Mouse (Mus musculus): ENCODE measurements around the gene Nlrp6.
A peak's percentile ranks its signal among the peaks of the same experiment; 100 is the strongest.
"Not testable (repeated sequence)": the region's sequence is repeated elsewhere in the genome, so short reads cannot be mapped to it uniquely, and the experiment has no call there.

The Nlrp6 gene

DNA sequence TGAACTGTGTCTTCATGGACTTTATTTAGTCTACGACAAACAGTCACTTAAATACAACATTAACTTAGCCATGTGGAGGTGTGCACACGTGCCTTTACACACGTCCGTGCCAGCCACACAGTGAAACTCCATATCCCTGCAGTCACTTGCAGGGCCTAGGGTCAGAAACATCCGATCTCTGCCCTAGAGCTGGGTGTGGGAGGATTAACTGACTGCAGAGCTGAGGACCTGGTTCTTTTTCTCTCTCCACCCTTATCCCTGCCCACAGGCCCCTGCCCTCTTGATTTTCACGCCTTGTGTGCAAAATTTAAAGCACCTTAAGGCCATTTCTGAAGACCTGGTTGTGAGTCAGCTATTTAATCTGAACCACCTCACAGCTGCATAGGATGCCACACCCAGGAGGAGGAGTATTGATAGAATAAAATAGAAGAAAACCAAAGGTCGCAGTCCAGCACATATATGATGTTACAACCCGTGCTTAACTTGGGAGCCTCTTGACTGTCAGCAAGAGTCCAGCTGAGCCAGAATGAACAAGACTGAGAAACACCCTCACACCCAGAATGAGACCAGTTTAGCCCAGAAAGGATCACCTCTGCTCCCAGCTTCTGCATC lies at the start of gene Nlrp6:
Gene Nlrp6, plus strand, starts transcription at position 485 of the 612 bp plus-strand sequence.
- no peak for DNase-seq (ENCODE audit: extremely low read depth, low read depth)

DNA sequence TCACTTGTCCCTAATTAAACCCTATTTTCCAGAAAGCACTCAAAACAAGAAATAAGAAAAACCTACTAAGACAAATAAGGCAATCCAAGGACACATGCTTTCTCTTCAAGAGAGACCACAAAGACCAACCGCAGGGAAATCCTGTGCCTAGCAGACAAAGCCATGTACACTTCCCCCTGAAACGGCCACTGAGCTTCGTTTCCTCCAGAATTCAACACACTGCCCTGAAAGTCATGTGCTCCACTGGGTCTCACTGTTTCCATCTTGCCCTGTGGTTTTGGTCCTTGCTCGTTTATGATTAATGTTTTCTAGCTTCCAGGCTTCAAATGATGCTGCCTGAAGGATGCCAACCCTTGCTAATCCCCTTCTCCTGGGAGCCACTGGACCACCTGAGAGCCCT lies 46.5 kb upstream of the Nlrp6 start:
- no peak for DNase-seq (ENCODE audit: extremely low read depth, low read depth)

DNA sequence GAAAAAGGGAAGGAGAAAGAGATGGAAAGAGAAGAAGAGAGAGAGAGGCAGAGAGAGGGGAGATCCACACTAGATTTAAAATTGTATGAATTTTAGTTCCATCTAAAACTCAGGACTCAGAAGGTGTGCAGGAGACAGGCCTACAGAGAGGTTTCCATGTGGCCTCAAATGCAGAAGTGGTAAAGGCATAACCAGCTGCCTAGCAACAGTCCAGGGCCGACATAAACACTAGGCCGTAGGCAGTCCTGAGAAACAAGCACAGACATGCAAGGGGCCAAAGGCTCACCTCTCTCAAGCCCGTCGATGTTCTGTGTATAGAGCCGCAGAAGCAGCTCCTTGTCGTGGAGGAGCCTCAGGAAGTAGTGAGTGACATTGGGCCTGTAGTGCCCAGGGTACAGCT lies 43.3 kb upstream of the Nlrp6 start:
- no peak for DNase-seq (ENCODE audit: extremely low read depth, low read depth)

DNA sequence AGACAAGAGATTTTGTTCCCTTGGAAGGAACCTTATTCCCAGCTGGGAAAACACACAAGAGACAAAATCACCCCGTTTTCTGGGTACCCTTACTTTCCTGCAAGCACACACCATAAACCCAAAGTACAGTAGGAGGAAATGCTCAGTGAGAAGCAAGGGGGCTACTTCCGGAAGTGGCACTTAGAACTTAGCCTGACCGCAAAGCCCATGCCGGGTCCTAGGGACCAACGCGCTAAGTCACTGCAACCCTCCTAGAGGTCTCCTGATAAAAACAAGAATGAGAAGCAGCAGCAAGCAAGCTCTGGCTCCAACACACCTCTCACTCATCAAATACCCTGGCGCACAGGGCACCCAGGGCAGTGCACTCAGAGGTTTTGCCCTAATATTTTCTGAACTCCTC lies 41.3 kb upstream of the Nlrp6 start:
- DNase-seq (ENCODE audit: extremely low read depth, low read depth) = no peak

DNA sequence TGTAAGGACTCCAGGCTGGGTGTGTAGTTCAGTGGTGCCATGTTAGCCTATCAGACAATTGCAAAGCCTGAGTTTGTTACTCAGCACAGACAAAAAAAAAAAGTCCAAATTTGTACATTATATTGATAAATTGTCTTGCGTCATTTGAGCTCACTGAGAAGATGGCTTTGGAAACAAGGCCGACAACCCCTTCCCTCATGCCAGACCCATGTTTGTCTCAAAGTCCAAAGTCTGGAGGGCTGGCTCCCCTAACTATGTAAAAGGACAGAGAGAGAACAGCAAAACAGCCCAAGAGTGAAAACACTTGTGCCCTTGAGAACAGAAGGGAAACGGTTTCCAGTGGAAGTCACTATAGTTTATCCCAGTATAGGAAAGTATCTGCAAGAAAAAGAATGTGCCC lies 40.3 kb upstream of the Nlrp6 start:
- DNase-seq (ENCODE audit: extremely low read depth, low read depth) = no peak

DNA sequence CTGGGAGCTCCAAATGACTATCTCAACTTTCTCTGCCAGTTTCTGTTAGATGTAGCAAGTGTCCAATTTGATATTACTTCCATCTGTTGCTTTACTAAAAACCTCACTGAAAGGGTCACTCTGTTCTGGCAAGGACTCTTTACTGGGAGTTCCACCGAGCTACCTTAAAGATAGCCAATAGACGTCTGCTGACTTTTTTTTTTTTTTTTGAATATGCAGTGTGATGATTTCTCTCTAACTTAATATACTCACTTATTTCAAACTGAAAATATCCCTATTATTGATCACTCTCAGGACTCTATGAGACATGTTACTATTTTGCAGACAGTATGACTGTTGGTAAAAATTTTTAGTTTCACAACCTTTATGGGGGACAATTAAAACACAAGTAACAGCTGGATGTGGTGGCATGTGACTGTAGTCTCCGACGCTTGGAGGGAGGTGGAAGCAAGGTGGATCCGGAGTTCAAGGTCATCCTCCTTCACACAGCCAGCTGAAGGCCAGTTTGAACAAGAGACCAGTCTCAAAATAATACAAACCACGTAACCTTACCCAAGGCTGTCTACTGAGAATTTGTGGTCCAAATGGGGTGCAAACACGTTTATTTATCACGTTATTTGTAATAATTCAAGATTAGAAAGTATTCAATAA lies 39.7 kb upstream of the Nlrp6 start:
- DNase-seq (ENCODE audit: extremely low read depth, low read depth) = no peak

DNA sequence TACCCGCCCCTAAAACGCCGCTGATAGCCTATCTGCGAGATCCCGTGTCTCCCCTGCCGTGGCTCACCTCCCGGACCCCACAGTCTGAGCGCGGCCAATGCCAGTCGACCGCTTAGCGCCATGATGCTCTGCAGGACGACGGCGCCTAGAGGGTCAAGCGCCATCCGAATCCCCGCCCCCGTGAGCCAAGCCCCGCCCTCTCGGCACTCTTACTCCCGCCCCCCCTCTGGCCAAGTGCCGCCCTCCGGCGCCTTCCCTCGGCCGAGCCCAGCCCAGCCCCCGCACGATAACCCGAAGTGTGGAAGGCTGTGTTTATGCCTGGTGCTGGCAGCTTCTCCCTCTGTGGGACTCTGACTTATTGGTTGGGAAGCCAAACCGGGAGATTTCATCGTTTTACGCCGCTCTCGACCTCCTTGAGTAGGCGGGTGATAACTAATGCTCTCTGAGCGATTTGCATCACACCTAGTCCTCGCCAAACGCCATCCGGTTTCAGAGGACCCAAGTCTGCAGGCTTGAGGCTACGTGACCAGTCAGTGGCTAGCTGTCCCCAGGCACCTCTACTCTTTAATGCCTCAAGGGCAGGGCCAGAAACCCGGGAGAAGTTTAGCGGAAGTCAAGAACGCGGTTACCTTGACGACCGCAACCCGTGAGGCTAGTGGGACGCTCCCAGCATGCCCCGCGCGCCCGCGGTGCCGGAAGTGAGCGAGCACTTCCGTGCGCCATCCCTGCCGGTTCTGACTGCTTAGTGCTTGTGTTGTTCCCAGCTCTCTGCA lies 38.8 kb upstream of the Nlrp6 start, which contains the start of the genes Psmd13 and Sirt3:
Gene Psmd13, plus strand, starts transcription at position 273 of the 773 bp plus-strand sequence.
Gene Sirt3, minus strand, starts transcription at position 614 of the 773 bp plus-strand sequence.
- peak; percentile 89 for DNase-seq (ENCODE audit: extremely low read depth, low read depth)

DNA sequence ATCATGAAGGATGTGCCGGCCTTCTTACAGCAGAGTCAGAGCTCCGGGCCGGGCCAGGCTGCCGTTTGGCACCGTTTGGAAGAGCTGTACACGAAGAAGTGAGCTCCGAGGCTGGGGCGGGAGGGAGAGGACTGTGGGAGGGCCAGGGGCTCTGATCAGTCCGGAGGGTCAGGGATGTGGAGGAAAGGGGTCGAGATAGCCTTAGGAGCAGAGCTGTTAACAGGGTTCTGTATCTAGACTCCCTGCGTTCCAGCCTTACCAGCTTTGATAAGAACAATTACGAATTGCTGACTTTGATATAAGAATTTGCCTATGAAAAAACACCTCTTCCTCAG lies 38.3 kb upstream of the Nlrp6 start:
- no peak for DNase-seq (ENCODE audit: extremely low read depth, low read depth)

DNA sequence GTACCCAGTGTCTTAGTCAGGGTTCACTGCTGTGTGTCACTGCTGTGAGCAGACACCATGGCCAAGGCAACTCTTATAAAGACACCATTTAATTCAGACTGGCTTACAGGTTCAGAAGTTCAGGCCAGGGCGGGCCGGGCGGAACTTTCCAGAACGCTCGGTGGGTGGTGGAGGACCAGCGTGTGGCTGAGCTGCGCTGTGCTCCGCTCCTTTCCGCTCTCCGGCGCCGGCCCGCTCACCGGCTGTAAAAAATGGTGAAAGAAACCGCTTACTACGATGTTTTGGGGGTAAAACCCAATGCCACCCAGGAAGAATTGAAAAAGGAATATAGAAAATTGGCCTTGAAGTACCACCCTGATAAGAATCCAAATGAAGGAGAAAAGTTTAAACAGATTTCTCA lies 30.1 kb upstream of the Nlrp6 start:
- not testable (repeated sequence) for DNase-seq (ENCODE audit: extremely low read depth, low read depth)

DNA sequence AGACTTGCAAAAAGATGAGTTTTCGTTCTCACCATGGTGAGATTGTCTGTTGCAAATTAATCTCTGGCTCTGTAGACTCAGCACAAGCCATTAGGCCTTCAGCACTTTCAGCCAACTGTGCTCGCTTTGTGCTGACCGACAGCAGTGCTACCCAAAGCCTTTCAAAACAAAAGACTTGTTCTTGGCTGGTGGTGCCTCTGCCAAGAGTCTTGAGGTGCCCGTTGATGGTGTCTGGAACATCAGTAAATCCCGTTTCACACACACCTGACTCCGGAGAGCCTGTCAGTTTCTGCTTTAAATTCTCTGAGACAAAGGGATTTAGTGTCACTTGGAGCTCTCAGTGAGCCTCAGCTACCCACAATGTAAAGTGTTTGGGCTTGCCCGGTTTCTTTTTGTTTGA lies 26.7 kb upstream of the Nlrp6 start:
- DNase-seq (ENCODE audit: extremely low read depth, low read depth) = no peak

DNA sequence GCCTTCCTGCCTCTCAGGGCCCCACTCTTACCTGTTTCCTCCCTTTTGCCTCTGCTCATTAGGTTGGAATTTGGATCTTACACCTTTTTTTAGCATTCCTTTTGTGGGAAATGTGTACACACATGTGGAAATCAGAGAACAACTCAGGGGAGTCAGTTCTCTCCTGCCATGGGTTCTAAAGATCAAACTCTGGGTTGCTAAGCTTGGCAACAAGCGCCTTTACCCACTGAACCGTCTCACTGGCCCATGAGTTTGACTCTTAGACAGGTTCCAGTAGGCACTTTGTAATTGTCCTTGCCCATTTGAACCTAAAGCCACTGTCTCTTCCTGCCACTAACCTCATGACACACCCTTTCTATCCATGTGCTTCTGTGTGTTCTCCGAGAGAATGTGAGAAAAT lies 26.1 kb upstream of the Nlrp6 start:
- DNase-seq (ENCODE audit: extremely low read depth, low read depth) = no peak

DNA sequence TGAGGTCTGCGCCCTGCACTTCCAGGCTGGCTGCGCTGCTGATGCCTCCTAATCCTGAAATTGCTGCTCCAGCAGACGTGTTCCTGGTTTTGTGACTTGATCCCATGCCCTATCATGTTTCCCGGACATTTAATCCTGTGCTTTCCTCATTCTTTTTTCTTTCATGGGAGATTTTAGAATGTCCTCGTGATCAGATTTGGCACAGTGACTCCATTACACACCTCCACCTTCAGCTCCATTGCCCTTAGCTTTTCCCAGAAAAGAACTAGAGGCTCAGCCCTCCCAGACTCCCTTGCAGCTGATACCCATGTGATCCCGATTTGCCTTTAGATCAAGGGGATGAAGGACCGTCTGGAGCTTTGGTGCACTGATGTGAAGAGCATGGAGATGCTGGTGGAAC lies 22.8 kb upstream of the Nlrp6 start:
- DNase-seq (ENCODE audit: extremely low read depth, low read depth) = no peak

DNA sequence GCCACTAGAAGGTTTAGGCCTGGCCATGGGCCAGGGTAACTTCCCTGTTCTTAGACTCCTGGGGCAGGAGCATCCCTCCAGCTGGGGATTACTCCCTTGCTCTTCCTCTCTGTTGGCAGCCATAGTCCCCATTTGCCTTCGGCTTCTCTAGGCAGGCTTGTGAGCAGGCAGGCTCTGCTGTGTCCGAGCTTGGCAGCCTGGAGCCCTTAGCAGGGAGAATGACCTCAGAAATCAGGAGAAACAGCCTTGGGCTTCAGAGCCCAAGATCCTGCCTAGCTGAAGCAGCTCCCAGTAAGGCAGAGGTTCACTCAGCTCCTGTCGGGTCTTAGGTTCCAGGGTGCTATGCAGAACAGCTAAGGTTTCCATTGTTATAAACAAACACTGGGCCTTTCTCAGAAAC lies 21.6 kb upstream of the Nlrp6 start:
- no peak for DNase-seq (ENCODE audit: extremely low read depth, low read depth)

DNA sequence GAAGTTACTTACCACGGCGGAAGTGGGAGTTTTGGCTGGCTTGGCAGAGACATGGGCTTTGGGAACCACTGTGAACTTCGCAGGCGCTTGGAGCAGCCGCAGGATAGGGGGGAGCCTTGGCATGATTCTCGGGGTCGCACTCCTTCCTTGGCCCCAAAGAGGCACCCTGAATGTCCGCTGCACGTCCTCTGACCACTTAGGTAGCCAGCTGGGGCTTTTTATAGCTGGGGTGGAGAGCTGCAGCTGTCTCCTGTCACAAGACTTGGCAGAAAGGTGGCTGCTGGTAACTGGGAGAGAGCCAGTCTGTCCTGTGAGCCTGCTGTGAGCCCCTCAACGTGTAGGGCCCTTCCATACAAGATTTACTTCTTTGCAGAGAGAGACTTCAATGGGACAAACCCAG lies 20.5 kb upstream of the Nlrp6 start, which contains the start of gene Cox8b:
Gene Cox8b, minus strand, starts transcription at position 227 of the 400 bp plus-strand sequence.
- DNase-seq (ENCODE audit: extremely low read depth, low read depth) = no peak

DNA sequence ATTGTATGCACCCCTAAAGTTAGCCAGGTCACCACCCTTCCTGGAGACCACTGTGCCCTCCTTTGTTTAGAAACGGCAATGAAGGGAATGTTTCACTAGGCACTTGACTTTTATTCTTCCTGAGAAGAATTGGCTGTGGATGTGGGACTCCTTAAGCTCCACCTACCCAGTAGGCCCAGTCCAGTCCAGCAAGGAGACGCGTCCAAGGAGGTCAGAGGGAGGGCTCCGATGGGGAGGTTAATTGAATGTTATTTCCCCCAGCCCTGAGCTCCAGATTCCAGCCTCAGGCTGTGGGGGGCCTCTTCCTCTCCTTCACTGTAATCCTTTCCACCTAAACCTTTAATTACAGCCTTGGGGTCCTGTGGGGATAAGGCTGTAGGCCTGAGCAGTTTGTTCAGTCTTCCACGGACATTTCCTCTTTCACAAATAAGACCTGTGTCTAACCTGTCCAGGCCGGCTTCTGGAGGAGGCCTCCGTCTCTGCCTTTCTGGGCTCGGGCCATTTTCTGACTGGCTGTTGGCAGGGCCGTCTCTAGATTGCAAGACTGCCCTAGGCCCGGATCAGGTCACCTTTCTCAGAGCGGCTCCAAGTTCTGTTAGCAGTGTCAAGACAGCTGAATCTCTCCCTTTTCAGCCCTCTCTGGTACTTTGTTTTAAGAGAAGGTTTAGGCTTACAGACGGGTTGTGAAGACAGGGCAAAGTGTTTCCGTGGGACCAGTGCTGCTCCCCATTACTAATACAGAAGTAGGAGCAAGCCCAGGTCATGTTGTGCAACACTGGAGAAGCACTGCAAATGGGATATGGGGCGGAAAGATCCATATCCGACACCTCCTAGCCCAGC lies 18.4 kb upstream of the Nlrp6 start:
- no peak for DNase-seq (ENCODE audit: extremely low read depth, low read depth)

DNA sequence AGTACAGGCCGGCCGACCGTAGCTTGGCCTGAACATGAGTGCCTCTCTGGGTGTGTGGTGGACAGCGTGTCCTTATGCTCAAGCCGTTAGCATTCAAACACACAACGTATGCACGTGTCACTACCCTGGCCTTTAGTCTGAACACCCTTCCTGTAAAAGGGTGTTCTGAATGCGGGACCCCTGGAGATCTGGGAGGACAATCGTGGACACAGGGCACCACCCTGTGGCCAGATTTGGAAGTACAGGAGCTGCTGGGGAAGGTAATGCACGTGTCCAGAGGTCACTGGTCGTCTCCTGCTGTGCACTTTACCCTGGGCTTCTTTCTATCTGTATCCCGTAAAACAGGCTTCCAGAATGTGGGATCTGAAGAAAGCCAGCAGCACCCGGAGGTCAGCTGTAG lies 17.5 kb upstream of the Nlrp6 start:
- DNase-seq (ENCODE audit: extremely low read depth, low read depth) = no peak

DNA sequence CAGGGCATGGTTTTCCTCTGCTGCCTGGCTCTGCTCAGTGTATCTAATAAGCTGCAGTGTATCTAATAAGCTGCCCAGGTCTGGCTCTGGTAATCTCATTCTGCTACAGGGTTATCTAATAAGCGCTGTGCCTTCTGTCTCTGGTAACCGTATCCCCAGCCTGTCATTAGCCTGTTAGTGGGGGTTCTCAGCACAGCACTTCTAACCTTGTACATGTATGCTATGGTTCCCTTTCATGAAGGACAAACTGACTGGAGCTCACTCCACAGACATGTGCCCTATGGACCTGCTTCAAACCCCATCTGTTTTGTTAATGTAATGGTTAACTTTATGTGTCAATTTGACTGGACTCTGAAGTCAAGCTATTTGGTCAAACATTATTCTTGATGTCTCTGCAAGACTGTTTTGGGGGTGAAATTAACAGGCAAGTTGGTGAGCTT lies 15.0 kb upstream of the Nlrp6 start:
- no peak for DNase-seq (ENCODE audit: extremely low read depth, low read depth)

DNA sequence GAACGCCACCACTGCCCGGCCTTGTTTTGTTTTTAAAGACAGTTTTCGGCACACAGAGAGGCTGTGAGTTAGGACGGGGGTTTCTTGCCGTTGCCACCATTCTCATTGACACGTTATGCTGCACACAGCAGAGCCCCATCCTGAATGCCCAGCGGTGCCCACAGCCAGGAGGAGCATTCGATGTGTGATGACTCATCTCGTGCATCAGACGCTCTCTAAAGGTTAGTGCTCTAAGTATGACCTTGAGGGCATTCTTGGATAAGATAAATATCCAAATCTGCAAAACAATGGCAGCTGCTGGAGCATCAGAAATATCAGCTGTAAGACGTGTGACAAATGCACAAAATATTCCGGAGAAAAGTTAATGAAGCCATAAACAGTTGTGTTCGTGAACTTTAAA lies 13.6 kb upstream of the Nlrp6 start:
- DNase-seq (ENCODE audit: extremely low read depth, low read depth) = no peak

DNA sequence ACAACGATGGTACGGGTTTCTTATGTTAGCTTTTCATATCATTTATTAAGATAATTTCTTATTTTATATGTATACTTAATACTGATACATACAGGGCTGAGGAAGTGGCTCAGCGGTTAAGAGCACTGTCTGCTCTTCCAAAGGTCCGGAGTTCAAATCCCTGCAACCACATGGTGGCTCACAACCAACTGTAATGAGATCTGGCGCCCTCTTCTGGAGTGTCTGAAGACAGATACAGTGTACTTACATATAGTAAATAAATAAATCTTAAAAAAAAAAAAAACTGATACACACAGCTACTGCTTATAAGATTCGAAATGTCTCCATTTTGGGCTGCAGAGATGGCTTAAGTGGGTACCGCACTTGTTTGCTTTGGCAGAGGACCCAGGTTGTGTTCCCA lies 13.0 kb upstream of the Nlrp6 start:
- no peak for DNase-seq (ENCODE audit: extremely low read depth, low read depth)

DNA sequence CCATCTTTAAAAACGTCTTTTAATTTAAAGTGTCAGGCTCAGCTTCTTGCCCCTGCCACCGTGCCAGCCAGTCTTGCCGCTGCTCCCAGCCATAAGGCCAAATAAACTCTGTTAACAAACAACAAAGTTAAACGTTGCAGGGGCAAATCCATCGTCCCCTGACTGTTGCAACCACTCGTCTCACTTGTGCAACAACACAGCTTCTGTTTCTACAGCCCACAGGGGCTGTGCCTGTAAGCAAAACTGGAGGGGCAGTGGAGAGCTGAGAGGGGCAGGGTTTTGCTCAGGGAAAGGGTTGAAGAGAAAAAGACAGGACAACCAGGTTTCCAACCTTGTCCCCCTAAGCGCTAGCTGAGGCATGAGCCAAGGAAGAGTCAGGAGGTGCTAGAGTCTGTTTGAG lies 12.5 kb upstream of the Nlrp6 start:
- DNase-seq (ENCODE audit: extremely low read depth, low read depth) = no peak

DNA sequence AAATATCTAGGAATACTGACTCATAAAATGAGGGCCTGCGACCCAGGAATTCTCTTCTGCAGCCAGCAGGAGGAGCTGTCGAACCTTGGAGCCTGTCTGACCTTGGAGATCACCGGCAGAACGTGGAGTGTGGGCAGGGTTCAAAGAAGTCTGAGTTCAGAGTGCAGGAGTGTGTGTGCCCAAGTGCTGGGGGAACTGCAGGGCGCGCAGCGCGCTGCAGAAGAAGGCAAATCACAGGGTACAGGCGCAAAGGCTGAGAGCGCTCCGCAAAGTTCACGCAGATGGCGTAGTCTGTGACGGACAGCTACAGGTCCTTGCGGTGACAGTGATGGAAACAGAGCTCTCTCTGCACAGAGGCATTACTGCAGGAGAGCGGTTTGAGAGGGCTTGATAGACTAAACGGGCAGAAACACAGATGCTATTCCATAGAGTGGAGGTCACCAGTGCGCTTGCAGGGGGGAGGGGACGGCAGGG lies 12.0 kb upstream of the Nlrp6 start:
- peak; percentile 43 for DNase-seq (ENCODE audit: extremely low read depth, low read depth)

DNA sequence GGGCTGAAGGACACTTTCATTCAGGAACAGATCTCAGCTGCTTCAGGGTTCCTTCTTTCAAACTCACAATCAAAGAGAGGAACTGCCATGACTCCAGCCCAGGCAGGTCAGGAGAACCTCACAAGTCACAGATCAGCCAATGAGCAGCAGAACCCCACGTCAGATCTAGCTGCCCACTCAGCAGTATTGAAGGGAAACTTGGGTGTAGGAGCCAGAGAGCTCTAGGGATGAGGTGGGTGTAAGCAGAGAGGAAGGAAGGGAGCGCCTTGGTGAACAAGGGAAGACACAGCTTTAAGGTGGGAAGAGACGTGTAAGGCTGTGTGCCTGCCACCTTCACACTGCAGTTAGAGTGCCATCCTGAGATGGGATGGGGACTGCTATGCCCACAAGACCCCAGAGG lies 8.4 kb upstream of the Nlrp6 start:
- DNase-seq (ENCODE audit: extremely low read depth, low read depth) = no peak
